ENCODE assay signal across 10 mouse cellular contexts in the genomic region with DNA sequence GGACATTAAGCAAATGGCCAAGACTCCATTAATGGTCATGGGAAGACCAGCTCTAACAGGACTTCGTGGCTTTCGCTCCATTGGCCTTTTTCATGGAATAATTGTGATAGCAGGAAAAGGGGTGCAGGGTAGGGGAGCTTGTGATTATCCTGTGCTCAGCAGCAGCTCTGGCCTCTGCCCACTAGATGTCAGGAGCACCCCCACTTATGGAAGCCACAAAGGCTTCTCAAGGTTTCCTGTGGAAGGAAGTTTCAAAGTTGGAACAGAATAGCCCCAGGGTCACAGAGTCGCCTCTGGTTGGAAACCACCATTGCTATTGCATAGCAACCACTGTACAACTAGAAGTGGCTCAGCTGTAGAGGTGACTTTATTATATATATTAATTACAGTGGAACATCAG. TPM values are rescaled to one million over a fixed set of nuclear protein-coding genes. Genes with fewer than 3 reads are reported as not detected.
DNase-seq lines count a peak whose midpoint lies in the region; ATAC-seq and TF ChIP-seq lines count a peak whose summit lies in the region.
"Had no signal": no experiment of that assay in that cellular context is flagged by ENCODE, and none has a peak within 500 bp of the region (broad histone marks: within the 10 kb centered on the region; RNA-seq: fewer than 3 reads in every experiment).

No protein-coding gene starts in this region.

- no peaks in the 10 kb centered on the region for H3K4me1 ChIP-seq in heart, embryonic 14.5 days (ENCODE audit: control insufficient read depth in 2 of 2, insufficient read depth in 2 of 2, low read length in 2 of 2)
- no peaks in the 10 kb centered on the region for H3K4me1 ChIP-seq in G1E (ENCODE audit: insufficient read depth, low read depth, low read length)
- H3K4me1 ChIP-seq in kidney, postnatal 0 days (replicated peaks; ENCODE audit: insufficient read depth, low read length): no peaks in the 10 kb centered on the region
- H3K4me1 ChIP-seq in stomach, postnatal 0 days (replicated peaks; ENCODE audit: control insufficient read depth, insufficient read depth): no peaks in the 10 kb centered on the region
- H3K4me1 ChIP-seq: heart, embryonic 13.5 days; stomach, embryonic 15.5 days had no signal

- peaks cover 11% of the 10 kb centered on the region; the same call in 1 of the 2 replicates for H3K36me3 ChIP-seq in heart, embryonic 14.5 days (ENCODE audit: control insufficient read depth, insufficient read depth, low read length)
- H3K36me3 ChIP-seq in G1E (replicated peaks): peaks cover 73% of the 10 kb centered on the region
- 0 out of 2 replicates have a peak, but pooled peaks cover 9% of the 10 kb centered on the region for H3K36me3 ChIP-seq in kidney, postnatal 0 days (ENCODE audit: insufficient read depth, low read length)
- H3K36me3 ChIP-seq in stomach, postnatal 0 days (ENCODE audit: control insufficient read depth, insufficient read depth, low read length): 0 out of 2 replicates have a peak, but pooled peaks cover 2% of the 10 kb centered on the region

- peaks cover 6% of the 10 kb centered on the region; the same call in 1 of the 2 replicates for H3K9me3 ChIP-seq in heart, embryonic 14.5 days (ENCODE audit: control insufficient read depth, low read length)
- H3K9me3 ChIP-seq in G1E (replicated peaks): peaks cover 10% of the 10 kb centered on the region
- no peaks in the 10 kb centered on the region for H3K9me3 ChIP-seq in kidney, postnatal 0 days (replicated peaks; ENCODE audit: low read length)
- no peaks in the 10 kb centered on the region for H3K9me3 ChIP-seq in stomach, postnatal 0 days (ENCODE audit: control insufficient read depth, low read length)
- H3K9me3 ChIP-seq: stomach, embryonic 15.5 days had no signal

- DNase-seq in heart, adult 8-10 months (ENCODE audit: low spot score): no peak
- no peak for DNase-seq in G1E (ENCODE audit: low spot score)
- DNase-seq in cerebellum, postnatal 25 days: peak; percentile 53 to 67
- DNase-seq in kidney, postnatal 0 days (ENCODE audit: low spot score): peak; percentile 66
- DNase-seq in stomach, postnatal 0 days (ENCODE audit: low spot score): no peak
- DNase-seq in ovary, adult 18-20 months (ENCODE audit: low spot score): no peak
- DNase-seq in ovary, postnatal 36 days (ENCODE audit: low spot score): no peak

- peak; percentile 61; the same call in 1 of the 2 replicates for ATAC-seq in heart, embryonic 14.5 days (ENCODE audit: insufficient number of reproducible peaks, insufficient read depth, low FRiP score, low read depth)
- ATAC-seq in G1E (ENCODE audit: extremely low read depth, insufficient number of reproducible peaks, low FRiP score, poor library complexity, severe bottlenecking): 0 out of 2 replicates have a peak, but pooled peaks have one; percentile 8
- no peak for ATAC-seq in kidney, postnatal 0 days (replicated peaks; ENCODE audit: low FRiP score, low read depth)
- ATAC-seq in stomach, postnatal 0 days (ENCODE audit: low FRiP score, low TSS enrichment): no peak

- H3K27me3 ChIP-seq in heart, embryonic 14.5 days (ENCODE audit: control insufficient read depth, insufficient read depth, low read length): no peaks in the 10 kb centered on the region
- no peaks in the 10 kb centered on the region for H3K27me3 ChIP-seq in G1E (ENCODE audit: insufficient read depth, low read length)
- H3K27me3 ChIP-seq in kidney, postnatal 0 days (ENCODE audit: insufficient read depth, low read length): no peaks in the 10 kb centered on the region
- H3K27me3 ChIP-seq in stomach, postnatal 0 days (ENCODE audit: control insufficient read depth, insufficient read depth, low read length): no peaks in the 10 kb centered on the region
- H3K27me3 ChIP-seq: heart, embryonic 13.5 days; stomach, embryonic 15.5 days had no signal

- 82% methylated on average over 3 of the region's 3 CpGs for WGBS in heart, embryonic 14.5 days
- 67% methylated on average over 3 of the region's 3 CpGs for WGBS in kidney, postnatal 0 days
- WGBS in stomach, postnatal 0 days: 79% methylated on average over 3 of the region's 3 CpGs

- no peak overlapping the region for H3K4me3 ChIP-seq in heart, embryonic 14.5 days (ENCODE audit: control insufficient read depth in 1 of 2, insufficient read depth in 1 of 2, low read depth in 1 of 2, low read length in 2 of 2)
- no peak overlapping the region for H3K4me3 ChIP-seq in G1E (ENCODE audit: low read depth, low read length)
- H3K4me3 ChIP-seq in kidney, postnatal 0 days (replicated peaks; ENCODE audit: low read depth, low read length): no peak overlapping the region
- no peak overlapping the region for H3K4me3 ChIP-seq in stomach, postnatal 0 days (ENCODE audit: low read depth, low read length)
- H3K4me3 ChIP-seq: heart, embryonic 13.5 days; stomach, embryonic 15.5 days had no signal

- H3K27ac ChIP-seq in heart, embryonic 14.5 days (replicated peaks in 1 of 2; ENCODE audit: control insufficient read depth in 1 of 2, insufficient read depth in 1 of 2, low read depth in 2 of 2, low read length in 2 of 2): no peak overlapping the region
- no peak overlapping the region for H3K27ac ChIP-seq in kidney, postnatal 0 days
- H3K27ac ChIP-seq in stomach, postnatal 0 days (replicated peaks): no peak overlapping the region
- H3K27ac ChIP-seq: heart, embryonic 13.5 days; stomach, embryonic 15.5 days had no signal

- no peak overlapping the region for H3K4me2 ChIP-seq in heart, embryonic 14.5 days (ENCODE audit: low read length)
- no peak overlapping the region for H3K4me2 ChIP-seq in kidney, postnatal 0 days (ENCODE audit: low read length)
- H3K4me2 ChIP-seq in stomach, postnatal 0 days (replicated peaks; ENCODE audit: low read depth): no peak overlapping the region
- H3K4me2 ChIP-seq: heart, embryonic 13.5 days; stomach, embryonic 15.5 days had no signal

- TF ChIP-seq EP300 in stomach, postnatal 0 days (optimal IDR thresholded peaks at IDR 0.05): no peak

- H3K9ac ChIP-seq in heart, embryonic 14.5 days (ENCODE audit: low read length): no peak overlapping the region
- no peak overlapping the region for H3K9ac ChIP-seq in kidney, postnatal 0 days (ENCODE audit: low read depth, low read length)
- H3K9ac ChIP-seq in stomach, postnatal 0 days (ENCODE audit: low read length): no peak overlapping the region
- H3K9ac ChIP-seq: heart, embryonic 13.5 days; stomach, embryonic 15.5 days had no signal

- no peak for TF ChIP-seq CTCF in G1E (IDR thresholded peaks at IDR 0.05; ENCODE audit: low read depth, low read length)
- peak; percentile 65 for TF ChIP-seq CTCF in kidney, postnatal 0 days (IDR thresholded peaks at IDR 0.05; ENCODE audit: low read depth)
- peak; percentile 60 for TF ChIP-seq CTCF in stomach, postnatal 0 days (IDR thresholded peaks at IDR 0.05; ENCODE audit: low read depth)

RNA-seq across cellular contexts. Expression of gene Caln1, which starts 48.8 kb away (rescaled TPM):
- 0.31 and 0.58 TPM in 2 replicates for polyA plus RNA-seq in heart, embryonic 14.5 days (2014; fragmentation: Nextera tagmentation; extraction: Ambion mirVana)
- under 1 TPM in 1 of 4 experiments, not detected in 3; 0.03 TPM for total RNA-seq in heart, adult 8-10 months (2022)
- total RNA-seq in G1E (2014; fragmentation: Nextera tagmentation) (not detected in 2 replicates), G1E (2017) (0.06 and 0.11 TPM in 2 replicates)
- polyA plus RNA-seq in G1E (2012): not detected in 2 replicates
- polyA plus RNA-seq in kidney, postnatal 0 days (2015; fragmentation: Nextera tagmentation; extraction: Ambion mirVana): 0.11 and 0.17 TPM in 2 replicates
- 0.11 and 0.25 TPM in 2 replicates for polyA plus RNA-seq in stomach, postnatal 0 days (2015; fragmentation: Nextera tagmentation; extraction: Ambion mirVana)

Comparison
In these comparisons a context has a peak if more than half of its experiments do, and no peak if none do; other contexts are left out.
1. ATAC-seq: peak in heart, embryonic 14.5 days (single experiment) and G1E (single experiment); none in kidney, postnatal 0 days (single experiment) and stomach, postnatal 0 days (single experiment).
2. DNase-seq: peak in cerebellum, postnatal 25 days (2 of 2) and kidney, postnatal 0 days (single experiment); none in heart, adult 8-10 months (single experiment), G1E (single experiment), stomach, postnatal 0 days (single experiment), ovary, adult 18-20 months (single experiment) and ovary, postnatal 36 days (single experiment).